Mouse (Mus musculus) megakaryocyte, embryonic 14.5 days (primary cell): ENCODE measurements around the gene 0610010F05Rik.

ENCODE experiments used
- FLI1 ChIP-seq: IDR thresholded peaks from 2 replicates; pipeline ENCODE4 v1.6.1; 2012; ENCODE audit warnings: low read length, inconsistent platforms, mixed read lengths
- GATA1 ChIP-seq: IDR thresholded peaks from 3 replicates; pipeline ENCODE4 v1.6.1; 2012; ENCODE audit warnings: mixed read lengths, low read length, inconsistent platforms, borderline replicate concordance

GRCm38 (mm10) chr11:23632945-23633878 lies at the start of gene 0610010F05Rik:
- TF ChIP-seq GATA1, result no peak
- no peak for TF ChIP-seq FLI1
